Mouse (Mus musculus) adrenal gland, adult 8-10 months (tissue): Measurements from ENCODE around the gene Slc13a3. TPM values are rescaled to one million over a fixed set of nuclear protein-coding genes. Genes with fewer than 3 reads are reported as not detected.
"Not testable (repeated sequence)": the region's sequence is repeated elsewhere in the genome, so short reads cannot be mapped to it uniquely, and the experiment has no call there.

ENCODE experiments used
- DNase-seq: peaks from one replicate; pipeline ENCODE4 v3.0.0; 2022
- total RNA-seq, 4 experiments: library from RNA; stranded (reverse); gene quantifications; 2 replicates each; pipeline ENCODE4 v1.2.4; 2022

The Slc13a3 gene
- total RNA-seq = 1 to 10 TPM; 1.1 to 1.5 (median 1.4) TPM

- no peak for DNase-seq
Observed at GRCm38 (mm10) chr2:165473003-165473402, at the start of gene Slc13a3. Slc13a3 (minus strand) TSS chr2:165473230.

GRCm38 (mm10) chr2:165515178-165515728 is 42.2 kb upstream of the Slc13a3 start:
- no peak for DNase-seq

- DNase-seq = no peak
Observed at GRCm38 (mm10) chr2:165512870-165513600, 40.0 kb upstream of the Slc13a3 start.

- DNase-seq = no peak
Observed at GRCm38 (mm10) chr2:165512426-165512825, 39.4 kb upstream of the Slc13a3 start.

GRCm38 (mm10) chr2:165511530-165511929 is 38.5 kb upstream of the Slc13a3 start:
- not testable (repeated sequence) for DNase-seq

- DNase-seq = not testable (repeated sequence)
Observed at GRCm38 (mm10) chr2:165510914-165511458, 38.0 kb upstream of the Slc13a3 start.

GRCm38 (mm10) chr2:165510466-165510865 is 37.4 kb upstream of the Slc13a3 start:
- no peak for DNase-seq

- DNase-seq = no peak
Observed at GRCm38 (mm10) chr2:165509686-165510085, 36.7 kb upstream of the Slc13a3 start.

GRCm38 (mm10) chr2:165503259-165504203 is 30.5 kb upstream of the Slc13a3 start, which contains the start of gene Slc2a10:
Slc2a10 (plus strand) TSS chr2:165503787.
- DNase-seq = no peak

GRCm38 (mm10) chr2:165498816-165499215 is 25.8 kb upstream of the Slc13a3 start:
- DNase-seq = no peak

- DNase-seq = no peak
Observed at GRCm38 (mm10) chr2:165497706-165498275, 24.8 kb upstream of the Slc13a3 start.

GRCm38 (mm10) chr2:165496251-165496650 is 23.2 kb upstream of the Slc13a3 start:
- DNase-seq = no peak

GRCm38 (mm10) chr2:165494495-165494894 is 21.5 kb upstream of the Slc13a3 start:
- DNase-seq = no peak

GRCm38 (mm10) chr2:165493587-165494210 is 20.7 kb upstream of the Slc13a3 start:
- no peak for DNase-seq

GRCm38 (mm10) chr2:165492648-165493553 is 19.9 kb upstream of the Slc13a3 start, which contains the start of gene Trp53rka:
Trp53rka (minus strand) TSS chr2:165493324.
- peak; percentile 69 for DNase-seq

GRCm38 (mm10) chr2:165486881-165487535 is 14.0 kb upstream of the Slc13a3 start:
- DNase-seq = no peak

- no peak for DNase-seq
Observed at GRCm38 (mm10) chr2:165486401-165486800, 13.4 kb upstream of the Slc13a3 start.

GRCm38 (mm10) chr2:165485826-165486225 is 12.8 kb upstream of the Slc13a3 start:
- no peak for DNase-seq

- DNase-seq = no peak
Observed at GRCm38 (mm10) chr2:165484152-165484551, 11.1 kb upstream of the Slc13a3 start.

GRCm38 (mm10) chr2:165482003-165482402 is 9.0 kb upstream of the Slc13a3 start:
- DNase-seq = no peak
